8 mouse cellular contexts compared by ENCODE assay signal in the genomic region with DNA sequence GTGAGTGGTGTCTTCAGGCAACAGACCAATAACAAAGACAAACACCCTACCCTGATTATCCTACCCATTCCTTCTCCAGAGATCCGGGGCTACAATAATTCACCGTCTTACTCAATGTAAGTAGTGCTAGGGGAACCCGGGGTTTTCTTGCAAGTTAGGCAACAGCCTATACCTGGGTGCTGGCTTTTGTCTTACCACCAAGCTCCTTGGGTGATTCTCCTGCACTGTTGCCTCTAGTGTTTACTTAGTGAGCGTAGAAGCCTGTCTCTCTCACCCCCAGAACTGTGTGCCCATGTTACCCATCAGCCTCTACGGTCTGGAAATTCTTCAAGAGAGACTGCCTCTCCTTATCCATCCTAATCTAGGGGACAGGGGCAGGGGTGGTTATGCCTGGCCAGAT. TPM values are rescaled to one million over a fixed set of nuclear protein-coding genes. Genes with fewer than 3 reads are reported as not detected.
DNase-seq lines count a peak whose midpoint lies in the region; ATAC-seq and TF ChIP-seq lines count a peak whose summit lies in the region.

No protein-coding gene starts in this region.

- H3K9me3 ChIP-seq in embryonic facial prominence, embryonic 10.5 days: no peaks in the 10 kb centered on the region
- no peaks in the 10 kb centered on the region for H3K9me3 ChIP-seq in hindbrain, embryonic 15.5 days
- no peaks in the 10 kb centered on the region for H3K9me3 ChIP-seq in midbrain, embryonic 16.5 days (replicated peaks; ENCODE audit: control insufficient read depth, low read length, poor library complexity, severe bottlenecking)

- H3K4me3 ChIP-seq in left cerebral cortex, adult 2 months: no peak overlapping the region
- peak overlapping the region; percentile 60 for H3K4me3 ChIP-seq in embryonic facial prominence, embryonic 10.5 days
- H3K4me3 ChIP-seq in hindbrain, embryonic 15.5 days: no peak overlapping the region
- H3K4me3 ChIP-seq in midbrain, embryonic 16.5 days (ENCODE audit: low read depth, low read length): no peak overlapping the region

- H3K27ac ChIP-seq in left cerebral cortex, adult 2 months: peak overlapping the region; percentile 74; the same call in 1 of the 2 replicates
- peak overlapping the region; percentile 87 for H3K27ac ChIP-seq in embryonic facial prominence, embryonic 10.5 days (replicated peaks)
- H3K27ac ChIP-seq in hindbrain, embryonic 15.5 days (replicated peaks): no peak overlapping the region
- H3K27ac ChIP-seq in midbrain, embryonic 16.5 days (ENCODE audit: low read length): no peak overlapping the region

- H3K27me3 ChIP-seq in embryonic facial prominence, embryonic 10.5 days (replicated peaks; ENCODE audit: low read depth, poor library complexity, severe bottlenecking): no peaks in the 10 kb centered on the region
- no peaks in the 10 kb centered on the region for H3K27me3 ChIP-seq in hindbrain, embryonic 15.5 days
- H3K27me3 ChIP-seq in midbrain, embryonic 16.5 days (ENCODE audit: control insufficient read depth, insufficient read depth, low read depth, low read length): no peaks in the 10 kb centered on the region

- no peak for DNase-seq in left cerebral cortex, adult 2 months (ENCODE audit: extremely low spot score in 1 of 2, low spot score in 2 of 2)
- no peak for DNase-seq in left cerebral cortex, postnatal 36 days (ENCODE audit: low spot score in 2 of 2)
- DNase-seq in embryonic facial prominence, embryonic 10.5 days (ENCODE audit: low spot score): no peak
- DNase-seq in urinary bladder, postnatal 4 days (ENCODE audit: low spot score in 2 of 2): no peak
- DNase-seq in urinary bladder, postnatal 36 days (ENCODE audit: low spot score in 2 of 2): no peak
- no peak for DNase-seq in left cerebral cortex, adult 11 months (ENCODE audit: low spot score)

- H3K36me3 ChIP-seq in embryonic facial prominence, embryonic 10.5 days (replicated peaks): peaks cover 13% of the 10 kb centered on the region
- H3K36me3 ChIP-seq in hindbrain, embryonic 15.5 days: peaks cover 1% of the 10 kb centered on the region; the same call in 1 of the 2 replicates
- H3K36me3 ChIP-seq in midbrain, embryonic 16.5 days (ENCODE audit: control insufficient read depth, insufficient read depth, low read length): no peaks in the 10 kb centered on the region

- WGBS in embryonic facial prominence, embryonic 10.5 days: 74% methylated on average over 5 of the region's 5 CpGs
- WGBS in hindbrain, embryonic 15.5 days: 72% methylated on average over 5 of the region's 5 CpGs
- WGBS in midbrain, embryonic 16.5 days: 73% methylated on average over 5 of the region's 5 CpGs

- peaks cover 40% of the 10 kb centered on the region for H3K4me1 ChIP-seq in embryonic facial prominence, embryonic 10.5 days
- H3K4me1 ChIP-seq in hindbrain, embryonic 15.5 days (replicated peaks): peaks cover 22% of the 10 kb centered on the region
- H3K4me1 ChIP-seq in midbrain, embryonic 16.5 days (ENCODE audit: control insufficient read depth, insufficient read depth, low read length): peaks cover 12% of the 10 kb centered on the region

- H3K4me2 ChIP-seq in hindbrain, embryonic 15.5 days: peak overlapping the region; percentile 74
- H3K4me2 ChIP-seq in midbrain, embryonic 16.5 days (ENCODE audit: low read length): peak overlapping the region; percentile 57

- ATAC-seq in hindbrain, embryonic 15.5 days (ENCODE audit: low FRiP score, low read depth): no peak
- ATAC-seq in midbrain, embryonic 16.5 days: no peak

- no peak for TF ChIP-seq CTCF in left cerebral cortex, adult 2 months (IDR thresholded peaks at IDR 0.05)

- intact Hi-C loops in left cerebral cortex, adult 2 months (cut with DNase I): loop anchor here (10.0 kb wide), 1 partner anchor 359 kb away; no protein-coding TSS in a partner anchor
- intact Hi-C loops in left cerebral cortex, postnatal 36 days (cut with DNase I): no loop called here

- H3K9ac ChIP-seq in hindbrain, embryonic 15.5 days: no peak overlapping the region
- H3K9ac ChIP-seq in midbrain, embryonic 16.5 days (ENCODE audit: low read depth, low read length): no peak overlapping the region

RNA-seq across cellular contexts. Expression of a gene that starts 0.6 kb away (rescaled TPM):
- 10 to 100 TPM; 38.2 to 38.4 TPM for total RNA-seq in left cerebral cortex, adult 2 months (2021)
- 10 to 100 TPM; 30.1 to 34.9 TPM for total RNA-seq in left cerebral cortex, postnatal 36 days (2021)
- polyA plus RNA-seq in embryonic facial prominence, embryonic 10.5 days (2016; fragmentation: Nextera tagmentation; extraction: Ambion mirVana): 325 and 335 TPM in 2 replicates
- polyA plus RNA-seq in hindbrain, embryonic 15.5 days (2015; fragmentation: Nextera tagmentation; extraction: Ambion mirVana): 88.8 and 91.0 TPM in 2 replicates
- 58.4 and 61.4 TPM in 2 replicates for polyA plus RNA-seq in midbrain, embryonic 16.5 days (2015; fragmentation: Nextera tagmentation; extraction: Ambion mirVana)

RNA-seq across cellular contexts. Expression of a gene that starts 2.1 kb away (rescaled TPM):
- total RNA-seq in left cerebral cortex, adult 2 months (2021): 10 to 100 TPM; 17.3 to 22.0 TPM
- total RNA-seq in left cerebral cortex, postnatal 36 days (2021): 10 to 100 TPM; 16.9 to 20.6 TPM
- 32.0 and 35.3 TPM in 2 replicates for polyA plus RNA-seq in embryonic facial prominence, embryonic 10.5 days (2016; fragmentation: Nextera tagmentation; extraction: Ambion mirVana)
- 21.0 and 22.5 TPM in 2 replicates for polyA plus RNA-seq in hindbrain, embryonic 15.5 days (2015; fragmentation: Nextera tagmentation; extraction: Ambion mirVana)
- polyA plus RNA-seq in midbrain, embryonic 16.5 days (2015; fragmentation: Nextera tagmentation; extraction: Ambion mirVana): 19.8 and 20.8 TPM in 2 replicates

Comparison
In these comparisons a context has a peak if more than half of its experiments do, and no peak if none do; other contexts are left out.
1. H3K27ac ChIP-seq: peak in left cerebral cortex, adult 2 months (single experiment) and embryonic facial prominence, embryonic 10.5 days (single experiment); none in hindbrain, embryonic 15.5 days (single experiment) and midbrain, embryonic 16.5 days (single experiment).